Mouse (Mus musculus): ENCODE measurements around the gene Gm45837.

DNA sequence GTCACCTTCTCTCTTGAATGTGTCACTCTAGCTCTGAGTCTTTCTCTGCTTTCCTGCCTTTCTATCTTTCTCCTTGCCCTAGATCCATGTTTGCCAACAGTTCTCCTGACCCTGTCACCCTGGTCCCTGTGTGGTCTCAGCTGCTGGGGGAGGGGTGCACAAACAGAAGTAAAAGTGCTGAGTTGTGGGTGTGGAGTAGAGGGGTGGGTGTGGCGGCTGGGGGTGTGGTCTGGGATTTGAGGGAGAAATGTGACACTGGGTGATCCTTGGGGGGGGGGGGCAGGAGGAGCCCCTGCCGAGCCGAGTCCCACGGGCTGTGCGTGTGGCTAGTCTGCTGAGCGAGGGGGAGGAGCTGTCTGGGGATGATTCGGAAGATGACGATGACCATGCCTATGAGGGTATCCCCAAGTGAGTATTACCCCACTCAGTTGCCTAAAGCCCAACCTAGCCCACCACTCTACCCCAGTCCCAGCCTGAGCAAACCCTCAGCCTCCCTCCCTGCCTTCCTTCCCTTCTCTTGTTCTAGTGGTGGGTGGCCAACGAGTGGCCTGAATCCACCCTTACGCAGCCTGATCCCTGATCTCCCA lies 24.7 kb upstream of the Gm45837 start:
- TF ChIP-seq CTCF (IDR thresholded peaks at IDR 0.05; ENCODE audit: borderline replicate concordance, control insufficient read depth, extremely low read depth, insufficient read depth, low read length, poor library complexity) (no peak), POLR2A (IDR thresholded peaks at IDR 0.05; ENCODE audit: control insufficient read depth, extremely low read depth, insufficient read depth, low read length, poor library complexity) (no peak)
